Mouse (Mus musculus) olfactory bulb, adult 2 months (tissue): ENCODE data around the gene Lcn2.

ENCODE experiments used
- CTCF ChIP-seq: fragments of 200-500 bp; IDR thresholded peaks from 2 replicates; pipeline ENCODE4 v1.5.1; 2012; ENCODE audit warnings: low read depth, mild to moderate bottlenecking, low read length, moderate library complexity; ENCODE audit not compliant: insufficient read depth
- POLR2A ChIP-seq: fragments of 200-500 bp; IDR thresholded peaks from 2 replicates; pipeline ENCODE4 v1.6.1; 2012; ENCODE audit warnings: mild to moderate bottlenecking, low read depth, low read length, moderate library complexity; ENCODE audit not compliant: insufficient read depth

GRCm38 (mm10) chr2:32344598-32345321 lies 43.3 kb downstream of the Lcn2 start:
- no peak for TF ChIP-seq POLR2A
- TF ChIP-seq CTCF: no peak
